Mouse (Mus musculus): ENCODE data around the gene Gm47289. TPM values are rescaled to one million over a fixed set of nuclear protein-coding genes. Genes with fewer than 3 reads are reported as not detected.

Gm47289 gene
- total RNA-seq, 2 experiments from 2014 or later, result not detected

DNA sequence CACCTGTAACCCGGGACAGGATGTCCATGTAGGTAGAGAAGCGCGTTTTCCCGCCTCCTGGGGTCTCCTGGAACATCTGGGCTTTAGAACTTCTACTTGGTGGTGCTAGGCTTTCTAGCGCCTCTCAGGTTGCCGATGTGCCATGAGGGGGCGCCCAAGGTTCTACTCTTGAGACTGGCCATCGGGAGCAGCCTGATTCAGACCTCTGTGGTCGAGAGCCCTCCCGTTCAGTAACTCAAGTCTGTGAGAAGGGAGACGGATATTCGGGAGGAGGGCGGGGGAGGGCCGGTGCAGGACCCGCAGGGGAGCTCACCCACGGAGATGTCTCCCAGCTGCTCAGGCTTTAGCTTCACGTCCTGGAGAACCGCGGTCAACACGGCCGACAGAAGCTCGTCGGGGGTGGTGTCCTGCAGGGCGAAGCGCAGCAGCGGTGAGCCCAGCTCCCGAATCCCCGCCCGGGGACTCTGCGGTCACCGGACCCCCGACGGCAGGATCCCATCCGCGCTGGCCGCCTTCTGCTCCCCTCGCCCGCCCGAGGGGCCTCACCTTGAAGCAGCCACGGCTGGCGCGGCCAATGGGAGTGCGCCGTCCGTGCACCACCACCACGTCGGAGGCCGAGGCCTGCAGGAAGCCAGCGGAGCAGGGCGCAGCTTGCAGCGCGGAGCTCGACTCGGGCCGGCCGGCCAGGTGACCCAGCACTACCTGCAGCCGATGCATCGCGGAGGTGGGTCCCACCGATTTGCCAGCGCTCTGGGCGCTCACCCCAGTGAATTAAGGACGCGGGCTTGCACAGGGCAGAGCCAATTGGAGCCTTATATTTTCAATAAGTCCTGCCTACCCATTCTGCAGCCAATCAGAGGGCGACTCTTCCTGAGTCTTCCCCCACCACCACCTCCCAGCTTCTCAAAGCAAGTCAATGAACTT, 2.4 kb upstream of the Gm47289 start, which contains the start of gene Acaa1b:
TSS of gene Acaa1b (minus strand) at position 816 of the 924 bp plus-strand sequence.
- DNase-seq, result peak; percentile 91

DNA sequence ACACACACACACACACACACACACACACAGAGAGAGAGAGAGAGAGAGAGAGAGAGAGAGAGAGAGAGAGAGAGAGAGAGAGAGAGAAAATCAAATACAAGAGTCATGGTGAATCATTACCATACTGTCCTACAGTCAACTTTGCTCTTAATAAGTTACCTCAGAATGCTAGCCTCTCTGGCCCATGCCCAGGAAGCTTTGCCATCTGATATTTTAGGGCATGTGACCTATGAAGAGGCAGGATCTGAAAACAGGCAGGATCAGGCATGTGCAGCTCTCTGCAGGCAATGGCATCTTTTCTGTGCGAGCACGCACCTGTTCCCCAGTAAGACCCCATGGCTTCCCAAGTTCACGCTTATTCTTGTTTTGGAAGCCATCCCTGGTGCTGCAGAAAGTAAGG, 1.7 kb downstream of the Gm47289 start:
- DNase-seq, result peak; percentile 62

DNA sequence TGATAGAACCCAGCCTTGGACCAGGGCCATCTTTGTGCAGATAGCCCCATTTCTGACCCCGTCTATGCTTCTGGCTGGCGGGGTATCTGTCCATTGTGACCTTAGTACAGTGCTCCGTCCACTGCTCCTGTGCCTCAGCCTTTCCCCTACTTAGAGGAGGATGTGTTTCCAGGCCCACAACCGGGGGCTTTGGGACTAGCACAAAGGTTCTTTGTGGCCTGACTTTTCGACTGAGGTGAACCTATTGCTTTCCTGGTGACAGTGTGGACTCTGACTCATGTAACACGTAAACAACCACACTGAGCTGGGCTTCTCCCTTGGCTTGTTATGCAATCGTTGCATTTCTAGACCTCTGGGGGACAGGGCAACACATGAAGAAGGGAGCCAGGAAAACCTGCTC, 5.8 kb downstream of the Gm47289 start:
- DNase-seq, result peak; percentile 31

DNA sequence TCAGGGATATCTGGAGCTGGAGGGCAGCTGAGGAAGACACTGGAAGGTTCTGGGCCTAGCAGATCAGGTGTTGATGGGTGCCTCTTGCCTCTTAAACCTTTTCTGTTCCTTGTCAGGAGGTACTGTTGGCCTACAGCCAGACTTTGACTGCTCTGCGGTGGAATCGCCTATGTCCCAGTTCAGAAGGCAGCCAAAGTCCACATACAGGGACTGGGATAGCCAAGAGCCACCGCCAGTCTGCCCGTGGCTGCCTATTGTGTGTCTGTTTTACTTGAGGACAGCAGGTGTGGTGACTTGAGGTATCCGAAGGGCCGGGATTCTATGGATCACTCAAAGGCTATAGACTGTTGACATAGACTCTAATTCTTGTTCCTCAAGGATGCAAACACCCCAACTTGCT, 6.6 kb downstream of the Gm47289 start:
- peak; percentile 57 for DNase-seq

DNA sequence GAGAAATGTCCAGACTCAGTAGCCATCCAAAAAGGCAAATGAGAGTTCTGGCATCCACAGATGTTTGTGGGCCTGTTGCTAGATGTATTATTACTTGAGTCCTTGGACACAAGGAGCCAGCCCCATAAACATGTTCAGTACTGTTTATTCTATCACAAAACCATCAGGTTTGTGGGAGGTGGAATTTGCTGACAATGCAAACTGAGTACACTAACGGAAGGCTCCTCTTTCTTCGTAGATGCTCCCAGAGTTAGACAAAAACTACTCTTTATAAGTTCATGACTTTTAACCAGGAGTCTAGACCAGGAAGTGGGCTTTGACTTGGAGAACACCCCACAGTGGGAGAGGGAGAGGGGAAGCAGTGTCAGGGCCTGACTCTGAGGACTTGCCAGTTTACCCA, 8.6 kb downstream of the Gm47289 start:
- DNase-seq, result no peak

DNA sequence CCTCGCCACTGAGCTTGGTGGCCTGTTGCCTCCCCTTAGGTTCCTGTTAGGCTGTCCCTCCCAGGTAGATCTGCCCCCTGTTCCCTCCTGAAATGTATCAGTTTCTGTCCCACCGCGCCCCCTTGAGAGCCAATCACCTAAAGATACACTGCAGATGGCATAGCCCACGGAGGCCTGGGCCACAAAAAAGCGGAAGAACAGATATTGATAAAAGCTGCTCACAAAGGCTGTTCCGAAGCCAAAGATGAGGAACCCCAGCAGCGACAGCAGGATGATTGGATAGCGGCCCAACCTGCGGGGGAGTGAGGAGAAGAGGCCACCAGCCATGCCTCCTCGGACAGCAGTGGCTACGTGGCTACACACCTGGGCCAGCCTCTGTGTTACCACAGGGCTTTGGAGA, 20.3 kb downstream of the Gm47289 start:
- no peak for DNase-seq

DNA sequence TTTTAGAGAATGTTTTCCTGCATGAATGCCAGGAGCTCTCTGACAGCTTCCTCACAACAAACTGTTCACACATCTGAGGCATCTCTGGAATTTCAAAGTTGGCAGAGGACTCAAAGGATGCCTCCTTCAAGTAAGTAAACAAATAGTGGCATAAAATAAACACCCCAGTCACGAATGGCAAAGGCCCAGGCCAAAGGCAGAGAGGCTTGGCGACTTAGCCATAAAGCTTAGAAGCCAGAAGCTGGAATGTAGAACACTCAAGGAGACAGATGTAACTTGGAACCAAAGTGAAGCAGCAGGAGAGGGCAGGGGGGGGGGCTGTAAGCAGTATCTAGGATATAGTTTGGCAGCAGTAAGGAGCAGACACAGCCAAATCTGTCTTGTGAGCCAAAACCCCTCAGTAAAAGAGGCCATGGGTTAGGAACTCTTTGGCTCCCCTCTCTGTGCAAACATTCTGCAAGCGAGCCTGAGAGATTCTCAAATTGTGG, 22.3 kb downstream of the Gm47289 start:
- DNase-seq, result no peak

DNA sequence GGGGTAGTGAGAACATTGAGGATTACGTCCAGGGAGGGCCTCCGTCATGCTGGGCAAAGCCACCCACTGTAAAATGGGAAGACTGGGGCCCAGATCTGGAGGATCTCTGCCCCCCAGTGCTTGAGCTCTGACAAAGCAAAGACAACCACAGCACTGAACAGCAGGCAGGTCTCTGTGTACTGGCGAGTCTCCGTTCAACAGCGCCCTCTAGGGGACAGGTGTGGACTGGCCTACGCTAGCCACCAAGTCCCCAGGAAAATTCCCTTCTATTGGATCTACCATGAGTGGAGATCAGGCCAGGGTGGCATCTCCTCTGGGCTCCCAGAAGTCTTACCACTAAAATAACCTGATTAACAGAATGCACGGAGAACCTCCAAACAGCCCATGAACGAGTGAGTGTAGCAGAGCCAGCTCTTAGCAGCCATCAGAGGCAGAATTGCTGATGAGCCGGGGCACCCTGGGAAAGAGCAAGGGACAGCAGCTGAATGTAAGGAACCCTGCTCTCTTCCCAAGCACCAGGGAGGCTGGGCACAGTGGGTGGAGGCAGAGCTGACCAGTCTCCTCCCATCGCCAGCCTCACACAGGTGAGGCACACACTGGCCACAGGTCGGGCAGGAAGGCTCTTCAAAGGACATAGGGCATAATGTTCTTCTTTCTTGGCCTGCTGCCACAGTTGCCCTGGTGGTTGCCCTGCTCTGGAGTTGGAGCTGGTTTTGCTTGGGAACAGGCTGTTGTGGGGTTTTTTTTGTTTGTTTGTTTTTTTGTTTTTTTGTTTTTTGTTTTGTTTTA, 33.4 kb downstream of the Gm47289 start:
- DNase-seq, result peak; percentile 64

DNA sequence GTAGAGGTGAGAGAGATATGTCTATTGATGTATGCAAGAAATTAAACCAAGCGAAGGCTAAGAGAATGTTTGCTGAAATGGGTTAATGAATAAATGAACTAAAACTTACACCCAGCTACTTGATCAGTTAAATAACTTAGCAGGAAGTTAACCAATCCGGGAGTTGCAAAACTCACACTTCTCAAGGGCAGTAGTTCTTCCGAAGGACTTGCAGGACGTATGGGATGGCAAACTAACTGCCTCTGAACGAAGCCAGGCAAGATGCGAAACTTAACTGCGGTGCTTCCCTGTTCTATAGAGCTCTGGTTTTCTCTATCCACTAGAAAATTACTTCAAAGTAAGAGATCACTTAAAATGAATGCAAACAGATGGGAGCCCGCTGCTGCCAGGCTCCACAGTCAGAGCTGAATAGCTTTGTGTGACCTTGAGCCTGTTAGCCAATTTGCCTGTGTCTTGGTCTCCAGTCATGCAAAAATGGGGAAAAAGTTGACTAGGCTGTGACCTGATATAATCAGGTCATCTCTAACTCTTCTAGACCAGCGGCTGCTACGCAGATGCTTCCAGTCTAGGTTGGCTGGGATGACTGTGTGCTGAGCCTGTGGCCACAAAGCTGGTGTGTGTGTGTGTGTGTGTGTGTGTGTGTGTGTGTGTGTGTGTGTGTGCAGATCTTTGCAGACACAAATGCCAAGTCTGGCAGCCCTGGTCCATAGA, 40.3 kb downstream of the Gm47289 start:
- DNase-seq, result no peak

DNA sequence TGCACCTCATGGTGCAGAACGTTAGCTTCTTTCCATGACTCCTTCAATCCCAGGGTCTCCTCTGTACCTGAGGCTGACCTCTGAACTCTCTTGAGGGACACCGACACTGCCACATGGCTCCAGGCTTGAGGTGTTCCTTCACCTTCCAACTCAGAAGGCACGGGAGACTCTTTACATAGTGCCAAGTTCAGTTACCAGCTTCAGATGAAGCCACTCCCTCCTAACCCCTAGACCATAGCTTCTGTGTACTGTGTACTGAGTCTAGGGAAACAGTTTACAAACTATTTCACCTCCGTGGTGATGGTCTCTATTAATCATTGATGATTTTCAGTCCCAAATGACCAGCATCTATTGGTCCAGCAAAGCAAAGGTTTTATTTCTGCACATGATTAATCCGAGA, 42.7 kb downstream of the Gm47289 start:
- no peak for DNase-seq

DNA sequence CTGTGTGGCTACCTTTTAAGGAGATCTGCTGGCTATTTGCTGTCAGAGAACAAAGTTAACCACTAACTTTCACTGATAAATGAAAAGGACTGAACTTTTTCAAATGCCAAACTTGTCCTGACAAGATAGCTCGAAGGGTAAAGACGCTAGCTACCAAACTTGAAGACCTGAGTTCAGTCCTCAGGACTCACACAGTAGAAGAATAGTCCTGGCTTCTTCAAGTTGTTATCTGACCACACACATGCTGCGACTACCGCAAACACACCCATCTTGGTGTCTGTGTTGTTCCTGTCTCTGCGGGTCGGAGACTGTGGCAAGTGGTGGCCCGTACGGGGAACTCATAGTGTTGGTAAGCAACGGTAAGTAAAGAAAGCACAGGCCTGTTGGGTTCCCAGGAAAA, 44.7 kb downstream of the Gm47289 start:
- no peak for DNase-seq

DNA sequence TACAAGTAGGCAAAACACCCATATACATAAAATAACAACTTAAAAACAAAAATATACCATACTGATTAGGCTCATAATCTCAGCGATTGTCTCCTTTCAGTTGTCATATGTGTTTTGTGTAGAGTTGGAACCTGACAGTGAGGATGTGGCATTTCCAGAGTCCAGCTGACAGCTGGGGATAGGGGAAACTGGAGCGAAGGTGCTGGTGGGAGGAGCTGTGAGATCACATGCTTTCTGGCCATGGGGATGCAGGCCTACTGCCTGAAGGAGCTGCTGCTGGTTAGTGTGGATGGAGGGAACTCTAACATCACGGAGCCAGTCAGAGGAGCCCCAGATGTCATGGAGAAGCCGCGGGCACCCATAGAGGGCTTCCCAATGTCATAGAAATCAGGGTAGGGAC, 46.8 kb downstream of the Gm47289 start:
- no peak for DNase-seq

DNA sequence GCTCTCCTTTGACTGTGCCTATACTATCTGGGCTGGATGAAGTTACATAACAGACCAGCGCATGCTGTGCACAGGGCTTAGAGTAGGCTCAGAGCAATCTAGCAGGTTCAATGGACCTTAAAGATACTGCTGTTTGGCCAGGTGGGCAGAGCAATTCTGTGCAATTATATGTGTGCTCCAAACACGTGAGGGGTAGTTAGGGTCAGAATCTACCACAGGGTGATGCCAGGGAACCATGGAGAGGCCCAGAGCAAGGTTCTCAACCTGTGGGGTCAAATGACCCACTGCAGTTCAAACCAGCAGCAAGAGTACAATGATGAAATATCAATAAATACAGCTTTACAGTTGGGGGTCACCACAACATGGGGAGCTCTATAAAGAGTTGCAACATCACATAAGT, 47.7 kb downstream of the Gm47289 start:
- DNase-seq, result no peak

DNA sequence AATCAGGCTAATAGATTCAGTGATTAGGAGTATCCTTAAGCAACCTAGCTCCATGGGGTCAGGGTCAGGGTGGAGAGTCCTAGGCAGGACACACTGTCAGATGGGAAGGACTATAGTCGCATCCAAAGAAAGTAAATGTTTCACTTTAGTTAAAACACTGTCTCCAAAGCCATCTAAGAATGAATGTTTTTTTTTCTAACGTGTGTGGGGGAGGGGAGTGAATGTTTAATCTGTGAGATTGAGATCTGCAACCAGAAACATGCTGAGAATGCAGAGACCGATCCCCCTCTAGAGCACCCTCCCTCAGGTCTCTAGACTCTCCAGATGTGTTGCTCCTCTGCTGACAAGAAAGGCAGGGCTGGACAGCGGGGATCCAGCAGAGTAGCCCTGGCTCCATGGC, 48.2 kb downstream of the Gm47289 start:
- no peak for DNase-seq

DNA sequence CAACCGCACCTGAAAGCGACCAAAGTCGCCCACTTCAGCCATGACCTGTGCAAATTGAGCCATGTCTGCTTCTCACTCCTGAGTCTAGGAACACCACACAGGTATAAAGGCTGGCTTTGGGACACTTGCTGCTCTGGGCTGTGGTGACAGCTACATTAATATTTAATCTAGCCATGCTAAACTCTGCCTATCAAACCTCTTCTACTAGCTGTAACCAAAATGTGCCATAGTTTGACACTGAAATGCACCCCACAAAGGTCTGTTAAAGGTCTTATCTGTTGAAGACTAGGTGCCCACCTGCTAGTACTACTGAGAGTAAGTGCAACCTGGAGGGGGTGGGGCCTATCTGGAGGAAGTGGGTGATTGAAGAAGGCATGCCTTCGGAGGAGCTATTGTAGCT, 50.0 kb downstream of the Gm47289 start, which contains the start of gene Slc22a13:
TSS of gene Slc22a13 (minus strand) at position 101 of the 400 bp plus-strand sequence.
- no peak for DNase-seq

Other genes starting within 250 kb of the Gm47289 start
- 10 to 100 TPM; 28.8 to 30.7 TPM for gene Ctdspl, start 232.7 kb upstream of the Gm47289 start, total RNA-seq (2021)
- 1 to 10 TPM; 4.8 to 5.1 TPM for gene Vill, start 106.4 kb upstream of the Gm47289 start, total RNA-seq (2021)
- gene Plcd1, start 65.7 kb upstream of the Gm47289 start, total RNA-seq (2021), result 10 to 100 TPM; 11.2 to 15.6 TPM
- 1 to 10 TPM in 1 of 2 experiments, under 1 TPM in 1; 0.84 to 1.6 TPM for gene Dlec1, start 56.7 kb upstream of the Gm47289 start, total RNA-seq (2021)
- gene Acaa1b, start 2.1 kb upstream of the Gm47289 start, total RNA-seq (2021), result 100 to 1,000 TPM in 1 of 2 experiments, 10 to 100 TPM in 1; 67.7 to 107 TPM
- gene Slc22a13, start 49.9 kb downstream of the Gm47289 start, total RNA-seq (2021), result not detected
- gene Oxsr1, start 163.3 kb downstream of the Gm47289 start, total RNA-seq (2021), result 10 to 100 TPM; 34.6 to 35.2 TPM
- gene Acaa1a, start 180.5 kb downstream of the Gm47289 start, total RNA-seq (2021), result 100 to 1,000 TPM; 113 to 126 TPM
- 10 to 100 TPM; 24.4 to 26.7 TPM for gene Myd88, start 182.2 kb downstream of the Gm47289 start, total RNA-seq (2021)
- gene Xylb, start 198.2 kb downstream of the Gm47289 start, total RNA-seq (2021), result 10 to 100 TPM in 1 of 2 experiments, 1 to 10 TPM in 1; 6.6 to 14.2 TPM
- gene Slc22a14, start 206.4 kb downstream of the Gm47289 start, total RNA-seq (2021), result under 1 TPM in 1 of 2 experiments, not detected in 1; 0.42 TPM
- 10 to 100 TPM in 1 of 2 experiments, 1 to 10 TPM in 1; 5.7 to 10.6 TPM for gene Acvr2b, start 243.0 kb downstream of the Gm47289 start, total RNA-seq (2021)